Mouse (Mus musculus) stomach, postnatal 0 days (tissue): ENCODE measurements around the gene Ikzf5.

ENCODE experiments used
- CTCF ChIP-seq: IDR thresholded peaks from 2 replicates; pipeline ENCODE4 v1.5.1; 2016; ENCODE audit warnings: antibody characterized with exemption, low read depth, mild to moderate bottlenecking, moderate library complexity
- EP300 ChIP-seq: optimal IDR thresholded peaks from 2 replicates; pipeline ENCODE3; 2016; ENCODE audit warnings: antibody characterized with exemption

GRCm38 (mm10) chr7:131434276-131434675 is 24.0 kb upstream of the Ikzf5 start:
- TF ChIP-seq CTCF (peak; percentile 46), EP300 (no peak)
